Mouse (Mus musculus) erythroblast, embryonic 14.5 days (primary cell): ENCODE measurements around the gene Gpr50.

Experiments used
- GATA1 ChIP-seq: IDR thresholded peaks from 2 replicates; pipeline ENCODE4 v1.6.1; 2012; ENCODE audit warnings: low read length, inconsistent platforms, mixed read lengths
- TAL1 ChIP-seq: IDR thresholded peaks from 3 replicates; pipeline ENCODE4 v1.6.1; 2012; ENCODE audit warnings: low read length, inconsistent platforms, mixed read lengths

GRCm38 (mm10) chrX:71630709-71631108 is 32.8 kb upstream of the Gpr50 start:
- TF ChIP-seq GATA1, result no peak
- no peak for TF ChIP-seq TAL1
